Mouse (Mus musculus) heart, embryonic 16.5 days (tissue): Measurements from ENCODE around the gene Slc22a15. TPM values are rescaled to one million over a fixed set of nuclear protein-coding genes. Genes with fewer than 3 reads are reported as not detected.

Experiments used
- ATAC-seq: fragments of 200-750 bp; cut with Nextera tagmentation; replicated peaks from 2 replicates; pipeline ENCODE4 v1.8.0; 2017; ENCODE audit warnings: moderate number of reproducible peaks; ENCODE audit not compliant: insufficient read depth, low FRiP score; ENCODE audit errors: extremely low read depth
- H3K27ac ChIP-seq: fragments of 300-500 bp; sonication (generic); 2 replicates; pipeline ENCODE4 v1.5.1; 2014; ENCODE audit warnings: mild to moderate bottlenecking, low read length, control low read depth, moderate library complexity
- H3K27me3 ChIP-seq: fragments of 300-500 bp; sonication (generic); 2 replicates; pipeline ENCODE4 v1.6.1; 2014; ENCODE audit warnings: low read length, mixed read lengths; ENCODE audit not compliant: control insufficient read depth, insufficient read depth
- H3K36me3 ChIP-seq: fragments of 300-500 bp; sonication (generic); 2 replicates; pipeline ENCODE4 v1.6.1; 2014; ENCODE audit not compliant: control insufficient read depth, insufficient read depth
- H3K4me1 ChIP-seq: fragments of 300-500 bp; sonication (generic); 2 replicates; pipeline ENCODE4 v1.6.1; 2014; ENCODE audit warnings: low read length, mixed read lengths; ENCODE audit not compliant: control insufficient read depth, insufficient read depth
- H3K4me2 ChIP-seq: fragments of 300-500 bp; sonication (generic); 2 replicates; pipeline ENCODE4 v1.6.1; 2014; ENCODE audit warnings: low read depth, mild to moderate bottlenecking, control low read depth, low read length
- H3K4me3 ChIP-seq: fragments of 300-500 bp; sonication (generic); 2 replicates; pipeline ENCODE4 v1.5.1; 2014; ENCODE audit warnings: mild to moderate bottlenecking, control low read depth, low read length
- H3K9ac ChIP-seq: fragments of 300-500 bp; sonication (generic); 2 replicates; pipeline ENCODE4 v1.6.1; 2014; ENCODE audit warnings: low read length, control low read depth
- H3K9me3 ChIP-seq: fragments of 300-500 bp; sonication (generic); replicated peaks from 2 replicates; pipeline ENCODE4 v1.6.1; 2016; ENCODE audit warnings: low read length; ENCODE audit not compliant: control insufficient read depth
- WGBS: fragments of 180-500 bp; shearing (Covaris S2); extraction: QIAGEN DNeasy Blood & Tissue Kit; methylation state at CpG from one replicate; pipeline ENCODE4 v1.1.7; 2014; 5-methylcytosine and 5-hydroxymethylcytosine counted together
- polyA plus RNA-seq: library from polyadenylated mRNA; unstranded; fragments of >200 nt; fragmentation: Nextera tagmentation; extraction: Ambion mirVana; gene quantifications from 2 replicates; pipeline ENCODE4 v1.2.1, GENCODE M21; 2015

Gene Slc22a15
- polyA plus RNA-seq, 1 experiment from 2014 or later: 3.5 TPM

GRCm38 (mm10) chr3:101836971-101837370 lies 87.3 kb downstream of the Slc22a15 start:
- Histone ChIP-seq H3K27me3 (no peaks in the 10 kb centered on the region), H3K27ac (no peak overlapping the region), H3K4me2 (no peak overlapping the region), H3K4me1 (peaks cover 7% of the 10 kb centered on the region), H3K36me3 (no peaks in the 10 kb centered on the region), H3K9me3 (no peaks in the 10 kb centered on the region; the same call in 1 of the 2 replicates), H3K9ac (no peak overlapping the region), H3K4me3 (no peak overlapping the region)
- WGBS: 82% methylated on average over 3 of the region's 3 CpGs
- ATAC-seq: no peak

- Histone ChIP-seq H3K9me3 (no peaks in the 10 kb centered on the region; the same call in 1 of the 2 replicates), H3K36me3 (no peaks in the 10 kb centered on the region), H3K27me3 (no peaks in the 10 kb centered on the region), H3K9ac (no peak overlapping the region; the same call in 1 of the 2 replicates), H3K4me1 (peaks cover 11% of the 10 kb centered on the region), H3K27ac (no peak overlapping the region; the same call in 1 of the 2 replicates), H3K4me2 (peak overlapping the region; percentile 65), H3K4me3 (peak overlapping the region; percentile 23)
- WGBS: 72% methylated on average over 5 of the region's 5 CpGs
- no peak for ATAC-seq
Measured at GRCm38 (mm10) chr3:101836532-101836931, 87.7 kb downstream of the Slc22a15 start.

- peaks cover 12% of the 10 kb centered on the region for H3K4me1 ChIP-seq
- no peaks in the 10 kb centered on the region for H3K27me3 ChIP-seq
- no peak overlapping the region; the same call in 1 of the 2 replicates for H3K27ac ChIP-seq
- peak overlapping the region; percentile 65 for H3K4me2 ChIP-seq
- H3K4me3 ChIP-seq: peak overlapping the region; percentile 23
- 2% methylated on average over 8 of the region's 8 CpGs for WGBS
- ATAC-seq: peak; percentile 83
- peak overlapping the region; percentile 31; the same call in 1 of the 2 replicates for H3K9ac ChIP-seq
- H3K9me3 ChIP-seq: no peaks in the 10 kb centered on the region; the same call in 1 of the 2 replicates
- no peaks in the 10 kb centered on the region for H3K36me3 ChIP-seq
Measured at GRCm38 (mm10) chr3:101836045-101836444, 88.2 kb downstream of the Slc22a15 start.

GRCm38 (mm10) chr3:101831189-101831858 lies 92.9 kb downstream of the Slc22a15 start:
- no peaks in the 10 kb centered on the region for H3K9me3 ChIP-seq
- no peak overlapping the region for H3K4me3 ChIP-seq
- no peaks in the 10 kb centered on the region for H3K36me3 ChIP-seq
- H3K9ac ChIP-seq: no peak overlapping the region
- no peak for ATAC-seq
- H3K4me2 ChIP-seq: no peak overlapping the region
- 28% methylated on average over 10 of the region's 10 CpGs for WGBS
- no peaks in the 10 kb centered on the region for H3K27me3 ChIP-seq
- no peak overlapping the region for H3K27ac ChIP-seq
- H3K4me1 ChIP-seq: peaks cover 12% of the 10 kb centered on the region

GRCm38 (mm10) chr3:101829881-101830616 lies 94.2 kb downstream of the Slc22a15 start:
- 75% methylated on average over 10 of the region's 10 CpGs for WGBS
- no peak overlapping the region for H3K4me2 ChIP-seq
- H3K4me1 ChIP-seq: peaks cover 5% of the 10 kb centered on the region
- H3K36me3 ChIP-seq: no peaks in the 10 kb centered on the region
- H3K9ac ChIP-seq: no peak overlapping the region
- ATAC-seq: no peak
- H3K9me3 ChIP-seq: no peaks in the 10 kb centered on the region
- no peak overlapping the region for H3K27ac ChIP-seq
- no peaks in the 10 kb centered on the region for H3K27me3 ChIP-seq
- H3K4me3 ChIP-seq: no peak overlapping the region

GRCm38 (mm10) chr3:101828595-101828994 lies 95.7 kb downstream of the Slc22a15 start:
- H3K4me2 ChIP-seq: no peak overlapping the region
- peaks cover 7% of the 10 kb centered on the region for H3K4me1 ChIP-seq
- no peaks in the 10 kb centered on the region for H3K36me3 ChIP-seq
- H3K4me3 ChIP-seq: no peak overlapping the region
- H3K9ac ChIP-seq: no peak overlapping the region
- WGBS: 59% methylated on average over 3 of the region's 3 CpGs
- no peak for ATAC-seq
- H3K27me3 ChIP-seq: no peaks in the 10 kb centered on the region
- no peak overlapping the region for H3K27ac ChIP-seq
- no peaks in the 10 kb centered on the region for H3K9me3 ChIP-seq

GRCm38 (mm10) chr3:101827220-101827715 lies 97.0 kb downstream of the Slc22a15 start:
- H3K4me1 ChIP-seq: peaks cover 7% of the 10 kb centered on the region
- H3K27ac ChIP-seq: no peak overlapping the region
- no peaks in the 10 kb centered on the region for H3K36me3 ChIP-seq
- 76% methylated on average over 6 of the region's 6 CpGs for WGBS
- no peaks in the 10 kb centered on the region for H3K9me3 ChIP-seq
- no peak overlapping the region for H3K4me2 ChIP-seq
- H3K4me3 ChIP-seq: no peak overlapping the region
- no peaks in the 10 kb centered on the region for H3K27me3 ChIP-seq
- no peak for ATAC-seq
- H3K9ac ChIP-seq: no peak overlapping the region

GRCm38 (mm10) chr3:101824338-101824737 lies 99.9 kb downstream of the Slc22a15 start:
- H3K27me3 ChIP-seq: no peaks in the 10 kb centered on the region
- H3K36me3 ChIP-seq: no peaks in the 10 kb centered on the region
- whole genome bisulfite sequencing: 72% methylated on average over 9 of the region's 9 CpGs
- H3K4me3 ChIP-seq: no peak overlapping the region
- H3K9ac ChIP-seq: no peak overlapping the region
- H3K9me3 ChIP-seq: no peaks in the 10 kb centered on the region
- no peak overlapping the region for H3K27ac ChIP-seq
- no peak overlapping the region for H3K4me2 ChIP-seq
- ATAC-seq: no peak
- peaks cover 2% of the 10 kb centered on the region; the same call in 1 of the 2 replicates for H3K4me1 ChIP-seq

GRCm38 (mm10) chr3:101822052-101822451 lies 102.2 kb downstream of the Slc22a15 start:
- 79% methylated on average over 5 of the region's 5 CpGs for WGBS

More at GRCm38 (mm10) chr3:101822052-101822451, 102.2 kb downstream of the Slc22a15 start:
- Histone ChIP-seq H3K4me1 (peaks cover 2% of the 10 kb centered on the region; the same call in 1 of the 2 replicates), H3K9ac (no peak overlapping the region), H3K4me2 (no peak overlapping the region), H3K27me3 (no peaks in the 10 kb centered on the region), H3K36me3 (no peaks in the 10 kb centered on the region), H3K27ac (no peak overlapping the region), H3K9me3 (no peaks in the 10 kb centered on the region), H3K4me3 (no peak overlapping the region)
- no peak for ATAC-seq
